Mouse (Mus musculus) spleen, adult 2 months (tissue): ENCODE measurements around the gene Krt42.

Experiments used
- CTCF ChIP-seq: fragments of 200-500 bp; IDR thresholded peaks from 2 replicates; pipeline ENCODE4 v1.5.1; 2011; ENCODE audit warnings: mild to moderate bottlenecking, inconsistent platforms; ENCODE audit not compliant: insufficient read depth, insufficient read length, insufficient replicate concordance; ENCODE audit errors: extremely low read depth
- POLR2A ChIP-seq: fragments of 200-500 bp; IDR thresholded peaks from 2 replicates; pipeline ENCODE4 v1.6.1; 2011; ENCODE audit warnings: low read depth, low read length, inconsistent platforms

DNA sequence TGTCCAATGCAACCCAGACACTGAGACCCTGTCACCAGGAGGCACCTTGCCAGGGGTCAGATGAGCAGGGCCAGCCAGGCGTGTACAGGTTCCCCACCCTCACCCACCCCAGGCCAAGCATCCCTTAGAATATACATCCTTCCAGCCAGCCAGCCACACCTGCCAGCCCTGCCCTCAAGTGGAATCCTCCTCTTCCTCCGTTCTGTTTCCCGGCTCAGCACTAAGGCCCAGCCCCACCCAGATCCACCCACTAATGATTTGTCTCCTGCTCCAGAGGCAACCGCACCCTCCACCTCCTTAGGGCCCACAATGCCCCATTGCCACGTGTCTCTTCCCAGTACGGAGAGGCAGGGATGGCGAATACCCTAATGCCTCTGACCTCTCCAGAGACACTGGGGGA is 5.0 kb upstream of the Krt42 start:
- TF ChIP-seq CTCF (no peak), POLR2A (no peak)
